Mouse (Mus musculus): ENCODE measurements around the gene Slc9a8.

Slc9a8 gene

GRCm38 (mm10) chr2:167506546-167507260, 85.2 kb downstream of the Slc9a8 start:
- CTCF ChIA-PET = interaction anchor here (0.6 kb wide), 1 partner anchor 119 kb away, joined by 6 read pairs; no protein-coding TSS in a partner anchor

- CTCF ChIA-PET = no interaction called here
Observed at GRCm38 (mm10) chr2:167507719-167508385, 86.3 kb downstream of the Slc9a8 start.

GRCm38 (mm10) chr2:167508569-167508968, 87.1 kb downstream of the Slc9a8 start:
- CTCF ChIA-PET = no interaction called here

- CTCF ChIA-PET = interaction anchor here (0.5 to 0.6 kb wide), 4 partner anchors 9 to 1962 kb away, joined by 3 to 11 read pairs (median 6); partner anchors contain the start of gene Rnf114
Observed at GRCm38 (mm10) chr2:167510485-167510884, 89.0 kb downstream of the Slc9a8 start.

- CTCF ChIA-PET = interaction anchor here (0.6 to 1.0 kb wide), 2 partner anchors 11 to 22 kb away, joined by 3 to 5 read pairs; no protein-coding TSS in a partner anchor
Observed at GRCm38 (mm10) chr2:167512365-167512764, 90.9 kb downstream of the Slc9a8 start.

GRCm38 (mm10) chr2:167512970-167513369, 91.5 kb downstream of the Slc9a8 start:
- CTCF ChIA-PET = interaction anchor here (0.6 to 1.0 kb wide), 2 partner anchors 12 to 22 kb away, joined by 3 to 5 read pairs; no protein-coding TSS in a partner anchor

GRCm38 (mm10) chr2:167514641-167515040, 93.1 kb downstream of the Slc9a8 start:
- CTCF ChIA-PET = no interaction called here

GRCm38 (mm10) chr2:167515688-167516087, 94.2 kb downstream of the Slc9a8 start:
- CTCF ChIA-PET = no interaction called here

- CTCF ChIA-PET = interaction anchor here (0.8 kb wide), 1 partner anchor 10 kb away, joined by 3 read pairs; no protein-coding TSS in a partner anchor
Observed at GRCm38 (mm10) chr2:167519606-167520252, 98.2 kb downstream of the Slc9a8 start.
